Mouse (Mus musculus): ENCODE data around the gene Foxi2. TPM values are rescaled to one million over a fixed set of nuclear protein-coding genes. Genes with fewer than 3 reads are reported as not detected.
A peak's percentile ranks its signal among the peaks of the same experiment; 100 is the strongest.

Gene Foxi2
- polyA plus RNA-seq, 1 experiment = 0.18 TPM

DNA sequence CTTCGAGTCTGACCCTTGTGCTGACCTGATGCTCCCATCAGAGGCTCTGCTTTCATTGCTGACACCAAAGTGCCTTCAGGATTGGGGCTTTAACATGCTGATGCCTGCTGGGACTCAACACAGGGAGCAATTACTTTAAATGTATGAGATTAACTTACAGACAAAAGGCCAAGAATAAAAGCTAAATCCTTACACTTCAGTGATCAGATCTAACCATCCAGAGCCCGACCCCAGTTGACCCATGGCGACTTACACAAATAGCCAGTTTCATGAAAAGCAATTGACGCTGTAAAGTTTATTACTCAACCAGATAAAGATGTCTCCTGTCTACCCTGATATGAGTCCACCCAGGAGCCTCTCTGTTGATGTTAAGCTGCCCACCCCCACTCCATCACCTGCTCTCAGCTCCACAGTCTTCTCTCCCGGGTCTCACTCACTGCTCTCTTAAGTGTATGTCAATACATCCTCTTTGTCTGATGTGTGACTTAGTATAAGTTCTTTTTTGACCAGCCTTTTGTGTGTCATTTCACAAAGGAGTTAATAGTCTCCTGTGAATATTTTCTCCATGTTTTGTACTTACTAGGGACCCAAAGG is 17.1 kb upstream of the Foxi2 start:
- no peak overlapping the region for H3K4me3 ChIP-seq (ENCODE audit: control insufficient read depth, insufficient read depth, low read length)
- 39% methylated on average over 5 of the region's 5 CpGs for WGBS
- H3K27me3 ChIP-seq (ENCODE audit: control insufficient read depth, insufficient read depth, low read length) = no peaks in the 10 kb centered on the region
- no peak for DNase-seq
- H3K4me1 ChIP-seq (replicated peaks; ENCODE audit: control insufficient read depth, insufficient read depth, low read length) = no peaks in the 10 kb centered on the region
- TF ChIP-seq CTCF (IDR thresholded peaks at IDR 0.05; ENCODE audit: borderline replicate concordance, control insufficient read depth, extremely low read depth, insufficient read depth, low read length, poor library complexity) = no peak
- TF ChIP-seq POLR2A (IDR thresholded peaks at IDR 0.05; ENCODE audit: control insufficient read depth, extremely low read depth, insufficient read depth, low read length, poor library complexity) = no peak
- no peak overlapping the region for H3K27ac ChIP-seq (ENCODE audit: control insufficient read depth, insufficient read depth, low read length)
- no peaks in the 10 kb centered on the region for H3K36me3 ChIP-seq (ENCODE audit: control insufficient read depth, insufficient read depth, low read length)

DNA sequence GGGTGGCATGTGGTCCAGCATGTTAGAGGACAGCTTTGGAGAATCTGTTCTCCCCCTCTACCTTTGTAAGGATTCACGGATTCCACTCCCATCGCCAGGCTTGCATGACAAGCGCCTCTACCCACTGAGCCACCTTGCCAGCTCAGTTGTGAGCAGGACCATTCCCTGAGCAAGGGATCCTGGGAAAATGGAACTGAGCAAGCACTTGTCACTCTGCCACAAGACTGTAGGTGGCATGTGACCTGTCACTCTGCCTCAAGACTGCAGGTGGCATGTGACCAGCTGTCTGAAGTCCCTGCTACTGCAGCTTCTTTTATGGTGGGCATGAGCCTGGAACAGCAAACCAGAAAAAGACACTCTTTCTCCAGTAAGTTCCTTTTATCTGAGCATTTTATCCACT is 15.7 kb upstream of the Foxi2 start:
- WGBS = 93% methylated on average over 3 of the region's 3 CpGs
- Histone ChIP-seq H3K27me3 (ENCODE audit: control insufficient read depth, insufficient read depth, low read length) (no peaks in the 10 kb centered on the region), H3K27ac (ENCODE audit: control insufficient read depth, insufficient read depth, low read length) (no peak overlapping the region), H3K4me3 (ENCODE audit: control insufficient read depth, insufficient read depth, low read length) (no peak overlapping the region), H3K4me1 (replicated peaks; ENCODE audit: control insufficient read depth, insufficient read depth, low read length) (no peaks in the 10 kb centered on the region), H3K36me3 (ENCODE audit: control insufficient read depth, insufficient read depth, low read length) (no peaks in the 10 kb centered on the region)
- TF ChIP-seq POLR2A (IDR thresholded peaks at IDR 0.05; ENCODE audit: control insufficient read depth, extremely low read depth, insufficient read depth, low read length, poor library complexity) = no peak
- no peak for TF ChIP-seq CTCF (IDR thresholded peaks at IDR 0.05; ENCODE audit: borderline replicate concordance, control insufficient read depth, extremely low read depth, insufficient read depth, low read length, poor library complexity)
- DNase-seq = no peak

DNA sequence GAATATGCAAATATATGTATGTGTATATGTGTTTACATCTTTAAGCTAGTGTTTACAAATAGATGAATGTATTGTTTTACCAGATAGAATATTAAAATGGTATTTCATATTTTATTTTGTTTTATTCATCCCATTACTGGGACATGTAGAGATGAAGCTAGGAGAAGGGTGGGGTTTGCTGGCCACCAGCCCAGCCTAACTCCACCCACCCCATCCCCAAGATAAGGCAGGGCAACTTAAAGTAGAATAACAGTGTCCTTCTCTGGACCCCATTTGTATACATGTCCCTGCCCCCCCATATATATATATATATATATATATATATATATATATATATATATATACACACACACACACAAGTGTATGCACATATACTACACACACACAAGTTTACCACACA is 14.9 kb upstream of the Foxi2 start:
- Histone ChIP-seq H3K36me3 (ENCODE audit: control insufficient read depth, insufficient read depth, low read length) (no peaks in the 10 kb centered on the region), H3K4me3 (ENCODE audit: control insufficient read depth, insufficient read depth, low read length) (no peak overlapping the region), H3K27me3 (ENCODE audit: control insufficient read depth, insufficient read depth, low read length) (no peaks in the 10 kb centered on the region), H3K4me1 (replicated peaks; ENCODE audit: control insufficient read depth, insufficient read depth, low read length) (no peaks in the 10 kb centered on the region), H3K27ac (ENCODE audit: control insufficient read depth, insufficient read depth, low read length) (no peak overlapping the region)
- TF ChIP-seq CTCF (IDR thresholded peaks at IDR 0.05; ENCODE audit: borderline replicate concordance, control insufficient read depth, extremely low read depth, insufficient read depth, low read length, poor library complexity) = no peak
- TF ChIP-seq POLR2A (IDR thresholded peaks at IDR 0.05; ENCODE audit: control insufficient read depth, extremely low read depth, insufficient read depth, low read length, poor library complexity) = no peak
- no peak for DNase-seq

DNA sequence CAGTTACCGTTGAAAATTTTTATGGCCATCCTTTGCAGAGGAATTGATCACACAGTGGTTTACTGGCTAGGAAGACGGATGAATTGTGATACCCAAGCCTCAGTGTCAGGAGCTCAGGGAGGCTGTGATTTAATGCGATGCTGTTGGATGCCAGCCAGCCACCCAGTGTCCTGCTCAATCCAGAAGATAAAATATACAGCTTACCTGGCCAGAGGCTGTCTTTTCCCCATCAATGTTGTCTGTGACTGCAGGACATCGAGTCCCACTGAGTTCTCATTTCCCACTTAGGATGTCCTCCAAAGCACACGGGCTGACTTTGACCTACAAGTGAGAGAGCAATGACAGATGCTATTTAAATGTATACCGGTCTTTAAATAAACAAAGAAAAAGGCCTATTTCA is 13.0 kb upstream of the Foxi2 start:
- no peaks in the 10 kb centered on the region for H3K4me1 ChIP-seq (replicated peaks; ENCODE audit: control insufficient read depth, insufficient read depth, low read length)
- no peak overlapping the region for H3K4me3 ChIP-seq (ENCODE audit: control insufficient read depth, insufficient read depth, low read length)
- no peaks in the 10 kb centered on the region for H3K36me3 ChIP-seq (ENCODE audit: control insufficient read depth, insufficient read depth, low read length)
- DNase-seq = no peak
- TF ChIP-seq CTCF (IDR thresholded peaks at IDR 0.05; ENCODE audit: borderline replicate concordance, control insufficient read depth, extremely low read depth, insufficient read depth, low read length, poor library complexity) (no peak), POLR2A (IDR thresholded peaks at IDR 0.05; ENCODE audit: control insufficient read depth, extremely low read depth, insufficient read depth, low read length, poor library complexity) (no peak)
- WGBS = 80% methylated on average over 6 of the region's 6 CpGs
- no peaks in the 10 kb centered on the region for H3K27me3 ChIP-seq (ENCODE audit: control insufficient read depth, insufficient read depth, low read length)
- no peak overlapping the region for H3K27ac ChIP-seq (ENCODE audit: control insufficient read depth, insufficient read depth, low read length)

GRCm38 (mm10) chr7:135397874-135398273 is 12.2 kb upstream of the Foxi2 start:
- Histone ChIP-seq H3K4me1 (replicated peaks; ENCODE audit: control insufficient read depth, insufficient read depth, low read length) (no peaks in the 10 kb centered on the region), H3K36me3 (ENCODE audit: control insufficient read depth, insufficient read depth, low read length) (no peaks in the 10 kb centered on the region), H3K27me3 (ENCODE audit: control insufficient read depth, insufficient read depth, low read length) (no peaks in the 10 kb centered on the region), H3K27ac (ENCODE audit: control insufficient read depth, insufficient read depth, low read length) (no peak overlapping the region), H3K4me3 (ENCODE audit: control insufficient read depth, insufficient read depth, low read length) (no peak overlapping the region)
- no peak for DNase-seq
- WGBS = 28% methylated on average over 5 of the region's 5 CpGs
- TF ChIP-seq CTCF (IDR thresholded peaks at IDR 0.05; ENCODE audit: borderline replicate concordance, control insufficient read depth, extremely low read depth, insufficient read depth, low read length, poor library complexity) = no peak
- no peak for TF ChIP-seq POLR2A (IDR thresholded peaks at IDR 0.05; ENCODE audit: control insufficient read depth, extremely low read depth, insufficient read depth, low read length, poor library complexity)

GRCm38 (mm10) chr7:135403416-135403815 is 6.7 kb upstream of the Foxi2 start:
- no peaks in the 10 kb centered on the region for H3K36me3 ChIP-seq (ENCODE audit: control insufficient read depth, insufficient read depth, low read length)
- no peak overlapping the region for H3K4me3 ChIP-seq (ENCODE audit: control insufficient read depth, insufficient read depth, low read length)
- peak; percentile 47 for DNase-seq
- WGBS = 10% methylated on average over 5 of the region's 5 CpGs
- no peaks in the 10 kb centered on the region for H3K4me1 ChIP-seq (replicated peaks; ENCODE audit: control insufficient read depth, insufficient read depth, low read length)
- H3K27me3 ChIP-seq (ENCODE audit: control insufficient read depth, insufficient read depth, low read length) = no peaks in the 10 kb centered on the region
- no peak for TF ChIP-seq CTCF (IDR thresholded peaks at IDR 0.05; ENCODE audit: borderline replicate concordance, control insufficient read depth, extremely low read depth, insufficient read depth, low read length, poor library complexity)
- TF ChIP-seq POLR2A (IDR thresholded peaks at IDR 0.05; ENCODE audit: control insufficient read depth, extremely low read depth, insufficient read depth, low read length, poor library complexity) = no peak
- H3K27ac ChIP-seq (ENCODE audit: control insufficient read depth, insufficient read depth, low read length) = no peak overlapping the region

DNA sequence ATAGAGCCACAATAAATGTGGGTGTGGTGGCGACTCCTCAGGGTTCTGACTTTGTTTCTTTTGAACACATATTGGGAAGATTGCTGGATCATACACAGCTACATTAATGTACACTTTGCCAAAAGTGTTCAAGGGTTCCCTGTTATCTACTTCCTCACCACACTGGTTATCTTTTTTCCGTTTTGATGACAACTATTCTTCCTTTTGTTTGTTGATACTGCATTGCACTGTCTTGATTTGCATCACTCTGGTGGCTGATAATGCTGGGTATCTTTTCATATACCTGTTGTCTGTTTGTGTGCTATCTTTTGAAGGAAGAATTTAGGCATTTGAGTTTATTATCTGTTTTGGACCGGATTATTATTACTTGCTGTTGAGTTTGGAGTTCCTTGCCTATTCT is 3.3 kb upstream of the Foxi2 start:
- TF ChIP-seq CTCF (IDR thresholded peaks at IDR 0.05; ENCODE audit: borderline replicate concordance, control insufficient read depth, extremely low read depth, insufficient read depth, low read length, poor library complexity) = no peak
- no peak for TF ChIP-seq POLR2A (IDR thresholded peaks at IDR 0.05; ENCODE audit: control insufficient read depth, extremely low read depth, insufficient read depth, low read length, poor library complexity)
- Histone ChIP-seq H3K4me1 (replicated peaks; ENCODE audit: control insufficient read depth, insufficient read depth, low read length) (no peaks in the 10 kb centered on the region), H3K27me3 (ENCODE audit: control insufficient read depth, insufficient read depth, low read length) (no peaks in the 10 kb centered on the region; the same call in 1 of the 2 replicates), H3K27ac (ENCODE audit: control insufficient read depth, insufficient read depth, low read length) (no peak overlapping the region), H3K4me3 (ENCODE audit: control insufficient read depth, insufficient read depth, low read length) (no peak overlapping the region), H3K36me3 (ENCODE audit: control insufficient read depth, insufficient read depth, low read length) (no peaks in the 10 kb centered on the region)
- DNase-seq = no peak
- 62% methylated on average over 3 of the region's 3 CpGs for WGBS

Measured in thymus, adult 2 months (tissue).